Mouse (Mus musculus): ENCODE measurements around the gene Olfr104-ps.

Gene Olfr104-ps

GRCm38 (mm10) chr17:37359282-37359681, at the start of gene Olfr104-ps:
Olfr104-ps (plus strand) TSS chr17:37359582.
- no peak for DNase-seq

- no peak for DNase-seq
These were observed 49.2 kb upstream of the Olfr104-ps start for GRCm38 (mm10) chr17:37310146-37310699.

DNA sequence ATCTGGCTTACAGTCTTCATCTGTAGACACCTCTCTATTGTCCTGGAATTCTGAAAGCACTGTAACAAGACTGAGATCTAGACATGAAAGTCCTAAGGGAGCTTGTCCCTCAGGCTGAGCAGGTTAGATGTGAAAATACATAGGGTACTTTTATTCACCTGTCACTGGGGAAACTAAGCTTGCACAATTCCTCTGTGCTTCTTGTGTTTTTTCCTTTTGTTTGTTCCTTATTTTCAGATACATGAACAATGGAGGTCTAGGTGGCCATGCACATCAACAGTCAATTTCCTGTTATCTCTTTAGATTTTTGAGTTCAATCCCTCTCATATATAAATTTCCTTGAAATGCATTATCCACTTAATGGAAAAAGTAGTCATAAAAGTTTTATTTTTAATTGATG, 42.4 kb upstream of the Olfr104-ps start, which contains the start of gene Olfr102:
TSS of gene Olfr102 (minus strand) at position 101 of the 400 bp plus-strand sequence.
- no peak for DNase-seq

- DNase-seq: no peak
These were observed 19.8 kb upstream of the Olfr104-ps start, which contains the start of gene Olfr103 for GRCm38 (mm10) chr17:37339598-37339997. Olfr103 (minus strand) TSS chr17:37339698.

DNA sequence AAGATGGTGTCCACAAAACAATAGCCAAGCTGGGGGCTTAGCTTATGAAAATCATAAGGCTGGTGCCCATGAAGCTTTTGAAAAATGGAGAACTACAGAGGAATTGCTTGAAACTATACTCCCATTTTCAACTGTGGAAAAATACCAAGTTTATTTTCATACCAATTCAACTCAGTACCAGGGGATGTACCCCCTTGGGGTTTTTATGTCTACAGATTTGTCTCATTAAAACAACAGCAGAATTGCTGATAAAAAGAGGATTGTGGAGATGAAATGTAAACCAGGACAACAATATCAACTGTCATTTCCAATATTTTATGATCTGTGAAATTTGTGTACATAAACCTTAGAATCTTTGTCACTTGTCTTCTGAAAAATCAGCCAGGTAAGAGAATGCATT, 19.4 kb downstream of the Olfr104-ps start, which contains the start of gene Olfr105-ps:
TSS of gene Olfr105-ps (plus strand) at position 301 of the 400 bp plus-strand sequence.
- DNase-seq: no peak

DNA sequence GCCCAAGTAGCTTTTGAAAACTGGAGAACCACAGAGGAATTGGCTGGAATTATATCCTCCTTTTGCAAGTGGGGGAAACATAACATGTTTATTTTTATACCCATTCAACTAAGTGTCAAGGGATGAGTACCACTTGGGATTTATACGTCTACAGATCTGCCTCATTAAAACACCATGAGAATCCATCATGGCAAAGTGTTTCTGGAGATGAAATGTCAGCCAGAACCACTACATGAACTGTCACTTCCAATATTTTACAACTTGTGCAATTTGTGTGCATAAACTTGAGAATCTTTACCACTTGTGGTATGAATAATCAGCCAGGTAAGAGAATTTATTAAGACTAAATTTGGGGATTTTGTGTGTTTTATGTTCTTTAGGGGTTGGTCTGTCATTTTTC, 30.7 kb downstream of the Olfr104-ps start, which contains the start of gene Olfr106-ps:
TSS of gene Olfr106-ps (plus strand) at position 301 of the 400 bp plus-strand sequence.
- DNase-seq: no peak

- DNase-seq: no peak
These were observed 39.5 kb downstream of the Olfr104-ps start, which contains the start of gene Olfr107 for GRCm38 (mm10) chr17:37398926-37399325. Olfr107 (plus strand) TSS chr17:37399226.

DNA sequence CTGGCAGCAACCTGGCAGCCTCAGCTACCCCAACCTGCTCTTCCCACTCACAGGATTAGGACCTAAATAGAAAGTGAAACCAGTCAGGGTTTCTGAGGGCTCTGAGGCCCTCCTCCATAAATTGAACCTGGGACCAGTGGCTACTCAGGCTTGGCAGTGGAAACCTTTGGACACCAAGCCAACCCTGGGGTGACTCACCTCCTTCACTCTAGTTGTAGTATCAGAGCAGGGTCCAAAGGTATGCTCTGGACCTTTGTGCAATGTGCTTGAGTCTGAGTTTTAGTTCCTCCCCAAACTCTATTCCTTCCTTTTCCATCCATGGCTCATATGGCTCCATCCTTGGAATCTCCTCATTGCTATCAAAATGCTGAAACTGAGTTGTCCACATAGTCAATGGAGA, 54.0 kb downstream of the Olfr104-ps start:
- no peak for DNase-seq
